Mouse (Mus musculus): ENCODE data around the gene Tgds.
"Not testable (repeated sequence)": the region's sequence is repeated elsewhere in the genome, so short reads cannot be mapped to it uniquely, and the experiment has no call there.

Tgds gene

GRCm38 (mm10) chr14:118132642-118132977 is at the start of gene Tgds:
Tgds (minus strand) TSS chr14:118132755.
- peak; percentile 89 to 93 for DNase-seq (ENCODE audit: low spot score in 2 of 2)

DNA sequence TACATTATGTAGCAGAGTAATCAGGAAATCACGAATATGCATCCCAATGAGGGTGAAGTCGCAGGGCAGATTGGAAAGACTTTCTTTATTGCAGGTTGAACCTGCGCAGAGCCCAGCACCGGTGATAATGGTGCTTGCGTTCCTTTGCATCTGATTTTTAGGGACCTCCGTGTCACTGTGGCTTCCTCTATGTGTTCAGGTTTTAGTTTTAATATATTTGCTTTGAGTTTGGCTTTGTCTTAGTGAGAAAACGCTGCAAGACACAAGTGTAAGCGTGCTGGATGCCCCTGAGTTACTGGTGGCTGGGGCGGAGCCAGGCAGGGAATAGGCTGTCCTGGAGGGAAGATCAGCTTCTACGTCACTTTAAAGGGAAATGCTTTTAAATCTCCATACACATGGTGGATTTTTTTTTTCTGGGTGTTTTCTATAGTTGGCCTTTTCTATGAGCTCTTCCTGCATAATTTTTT is 48.2 kb upstream of the Tgds start:
- DNase-seq (ENCODE audit: low spot score in 2 of 2): no peak

GRCm38 (mm10) chr14:118180117-118180557 is 47.6 kb upstream of the Tgds start:
- DNase-seq (ENCODE audit: low spot score in 2 of 2): peak; percentile 10 to 20

DNA sequence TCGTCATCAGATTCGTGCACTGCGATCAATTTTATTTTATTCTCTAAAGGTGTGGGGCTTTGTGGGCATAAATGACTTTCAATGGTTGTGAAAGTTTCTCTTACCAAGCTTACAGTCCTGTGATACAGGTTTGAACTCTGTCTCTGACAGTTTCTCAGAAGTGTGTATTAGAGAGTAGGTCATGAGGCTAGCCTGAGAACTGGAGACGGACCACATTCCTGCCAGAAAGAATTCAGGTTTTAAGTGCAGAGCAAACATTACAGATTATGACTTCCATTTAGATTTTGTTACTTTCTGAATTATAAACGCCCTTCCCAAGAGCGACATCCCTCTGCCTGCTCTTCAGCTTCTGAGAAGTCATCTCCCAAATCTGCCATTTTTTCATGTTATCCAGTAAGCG is 47.1 kb upstream of the Tgds start:
- DNase-seq (ENCODE audit: low spot score in 2 of 2): no peak

- no peak for DNase-seq (ENCODE audit: low spot score in 2 of 2)
Observed at GRCm38 (mm10) chr14:118179251-118179650, 46.7 kb upstream of the Tgds start.

DNA sequence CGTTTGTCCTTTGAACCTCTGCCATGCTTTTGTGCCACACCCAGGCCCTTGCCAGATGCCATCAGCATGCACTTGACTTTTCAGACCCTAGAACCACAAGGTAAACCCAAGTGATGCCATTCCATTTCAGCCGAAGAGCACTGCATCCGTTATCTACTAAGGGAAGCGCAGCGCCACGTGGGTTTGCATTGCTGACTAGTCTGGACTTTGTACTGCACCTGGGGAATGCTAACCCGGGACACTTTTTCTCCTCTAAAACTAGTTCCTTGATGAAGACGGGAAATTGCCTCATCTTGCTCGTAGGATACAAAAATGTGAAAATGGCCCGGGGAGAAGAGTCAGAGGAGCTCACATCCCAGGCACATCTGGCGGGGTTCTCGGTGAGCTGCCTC is 43.1 kb upstream of the Tgds start:
- no peak for DNase-seq (ENCODE audit: low spot score in 2 of 2)

GRCm38 (mm10) chr14:118175071-118175693 is 42.6 kb upstream of the Tgds start:
- DNase-seq (ENCODE audit: low spot score in 2 of 2): no peak

DNA sequence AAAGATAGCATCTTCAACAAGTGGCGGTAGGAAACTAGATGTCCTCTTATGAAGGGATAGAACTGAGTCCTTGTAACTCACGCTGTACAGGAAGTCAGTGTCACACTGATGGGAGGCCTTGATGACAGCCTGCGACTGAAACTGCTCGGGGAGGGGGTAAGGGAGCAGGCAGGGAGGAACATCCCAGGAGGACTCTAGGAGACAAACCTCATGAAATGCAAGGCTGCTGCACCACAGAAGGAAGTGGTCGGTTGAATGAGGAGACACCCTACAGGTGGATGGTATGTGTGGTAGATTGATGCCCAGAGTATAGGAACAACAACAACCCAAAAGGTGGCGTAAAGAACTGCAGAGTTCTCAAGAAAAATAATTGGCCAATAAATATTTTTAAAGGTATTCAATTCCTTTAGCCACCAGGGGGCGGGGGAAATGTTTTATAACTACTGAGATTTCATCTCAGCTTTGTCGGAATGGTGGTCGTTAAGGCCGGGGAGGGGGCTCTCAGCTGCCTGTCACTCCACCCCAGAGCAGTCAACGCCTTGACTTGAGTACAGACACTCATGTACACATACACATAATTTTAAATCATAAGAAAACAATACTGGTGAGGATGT is 41.1 kb upstream of the Tgds start:
- no peak for DNase-seq (ENCODE audit: low spot score in 2 of 2)

DNA sequence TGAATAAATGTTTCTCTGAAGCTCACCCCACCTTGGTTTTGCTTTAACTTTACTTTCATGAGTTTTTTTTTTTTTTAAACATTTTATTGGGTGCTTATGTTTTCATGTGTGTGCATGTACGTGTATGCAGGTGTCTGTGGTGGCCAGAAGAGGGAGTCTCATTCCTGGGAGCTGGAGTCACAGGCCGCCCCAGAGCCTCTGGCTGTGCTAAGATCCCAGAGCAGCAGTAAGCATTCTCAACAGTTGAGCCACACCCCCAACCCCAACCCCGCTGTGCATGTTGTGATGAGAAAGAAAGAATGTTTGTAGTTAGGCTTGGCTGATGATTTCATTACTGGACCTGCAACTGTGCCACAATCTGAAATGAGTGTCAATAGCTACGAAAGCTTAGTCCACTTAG is 36.2 kb upstream of the Tgds start:
- DNase-seq (ENCODE audit: low spot score in 2 of 2): no peak

- DNase-seq (ENCODE audit: low spot score in 2 of 2): no peak
Observed at GRCm38 (mm10) chr14:118162640-118163039, 30.1 kb upstream of the Tgds start.

GRCm38 (mm10) chr14:118161751-118162150 is 29.2 kb upstream of the Tgds start:
- DNase-seq (ENCODE audit: low spot score in 2 of 2): no peak

- peak; percentile 20 to 37 for DNase-seq (ENCODE audit: low spot score in 2 of 2)
Observed at GRCm38 (mm10) chr14:118157146-118157545, 24.6 kb upstream of the Tgds start.

DNA sequence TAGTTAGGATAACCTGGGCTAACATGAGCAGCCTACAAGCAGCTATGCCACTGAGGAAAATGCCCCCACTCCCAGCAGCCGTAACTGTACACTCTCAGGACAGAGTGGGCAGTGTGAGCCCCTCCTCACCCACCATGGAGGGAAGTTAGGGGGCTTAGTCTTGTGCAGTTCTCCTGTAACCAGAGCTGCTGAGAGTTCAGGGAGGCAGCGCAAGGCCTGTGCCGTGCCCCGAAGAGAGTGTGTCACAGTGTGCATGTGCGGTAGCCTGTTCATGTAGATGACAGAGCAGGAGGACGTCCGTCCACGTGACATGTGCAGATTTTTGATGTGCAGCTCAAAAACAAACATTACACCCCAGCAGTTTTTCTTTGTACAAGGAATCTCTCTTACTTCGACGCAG is 24.2 kb upstream of the Tgds start:
- DNase-seq (ENCODE audit: low spot score in 2 of 2): no peak

DNA sequence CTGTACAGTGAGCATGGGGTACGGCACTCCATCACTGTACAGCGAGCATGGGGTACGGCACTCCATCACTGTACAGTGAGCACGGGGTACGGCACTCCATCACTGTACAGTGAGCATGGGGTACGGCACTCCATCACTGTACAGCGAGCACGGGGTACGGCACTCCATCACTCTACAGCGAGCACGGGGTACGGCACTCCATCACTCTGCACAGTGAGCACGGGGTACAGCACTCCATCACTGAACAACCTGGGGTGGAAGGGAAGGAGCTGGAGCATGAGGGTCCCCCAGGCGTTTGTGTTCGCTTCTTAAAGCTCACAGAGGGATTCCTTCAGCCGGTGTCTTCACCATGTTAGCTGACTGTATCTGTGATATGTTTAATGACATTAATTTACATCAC is 23.5 kb upstream of the Tgds start:
- DNase-seq (ENCODE audit: low spot score in 2 of 2): not testable (repeated sequence)

DNA sequence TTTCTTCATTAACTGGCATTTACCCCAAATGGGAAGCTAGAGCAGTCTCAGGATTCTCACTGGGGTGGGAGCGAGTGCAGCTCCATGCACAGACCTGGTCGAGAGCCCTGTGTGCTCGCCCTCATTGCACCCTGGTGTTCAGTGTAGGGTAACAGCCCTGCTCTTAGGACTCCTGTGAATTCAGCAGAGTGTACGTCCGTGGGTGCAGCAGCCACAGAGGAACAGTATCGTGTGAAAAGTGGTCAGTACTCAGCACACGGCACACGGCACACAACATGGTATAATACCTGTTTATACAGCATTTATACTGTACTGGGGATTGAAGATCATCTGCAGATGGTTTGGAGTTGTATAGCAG is 19.7 kb upstream of the Tgds start:
- no peak for DNase-seq (ENCODE audit: low spot score in 2 of 2)

GRCm38 (mm10) chr14:118151651-118152293 is 19.2 kb upstream of the Tgds start:
- DNase-seq (ENCODE audit: low spot score in 2 of 2): no peak

DNA sequence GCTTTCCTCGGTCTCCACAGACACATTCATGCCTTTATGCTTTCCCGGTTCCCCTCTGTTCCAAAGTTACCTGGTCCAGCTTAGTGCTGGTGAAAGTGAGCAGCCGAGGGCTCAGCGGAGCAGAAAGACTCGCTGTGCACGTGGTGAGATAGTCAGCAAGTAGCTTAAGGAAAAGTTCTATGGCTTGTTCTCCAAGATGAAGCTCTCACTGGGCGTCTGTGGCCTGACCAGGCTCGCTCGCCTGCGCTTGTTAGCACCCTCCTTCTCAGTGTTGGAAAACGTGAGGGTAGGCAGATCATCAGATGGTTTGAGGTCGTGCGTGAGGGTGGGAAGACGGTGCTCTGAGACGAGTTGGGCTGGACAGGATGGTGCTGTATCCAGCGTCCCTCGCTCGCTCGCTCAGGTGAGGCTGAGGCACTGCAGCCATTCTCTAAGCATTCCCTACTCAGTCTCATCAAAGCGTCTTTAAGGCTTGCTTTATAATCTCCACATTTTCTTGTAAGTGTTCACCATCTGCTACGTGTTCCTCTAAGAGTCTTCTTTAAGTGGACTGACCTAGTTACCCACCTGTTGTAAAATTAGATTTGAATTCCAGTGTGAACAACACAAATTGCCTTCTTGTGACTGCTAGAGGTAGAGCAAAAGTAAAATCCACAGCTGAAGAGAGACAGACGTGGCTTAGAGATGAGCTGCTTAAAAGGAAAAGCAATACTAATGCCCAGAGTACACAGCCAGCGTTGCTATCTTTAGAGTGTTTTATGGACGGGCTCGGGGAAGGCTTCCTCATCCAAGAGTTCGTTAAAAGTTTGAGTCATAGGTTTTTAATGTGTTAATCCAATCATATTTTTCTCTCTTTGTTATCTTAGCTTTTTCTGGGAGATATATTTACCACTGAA is 18.3 kb upstream of the Tgds start:
- no peak for DNase-seq (ENCODE audit: low spot score in 2 of 2)

GRCm38 (mm10) chr14:118148554-118148953 is 16.0 kb upstream of the Tgds start:
- no peak for DNase-seq (ENCODE audit: low spot score in 2 of 2)

DNA sequence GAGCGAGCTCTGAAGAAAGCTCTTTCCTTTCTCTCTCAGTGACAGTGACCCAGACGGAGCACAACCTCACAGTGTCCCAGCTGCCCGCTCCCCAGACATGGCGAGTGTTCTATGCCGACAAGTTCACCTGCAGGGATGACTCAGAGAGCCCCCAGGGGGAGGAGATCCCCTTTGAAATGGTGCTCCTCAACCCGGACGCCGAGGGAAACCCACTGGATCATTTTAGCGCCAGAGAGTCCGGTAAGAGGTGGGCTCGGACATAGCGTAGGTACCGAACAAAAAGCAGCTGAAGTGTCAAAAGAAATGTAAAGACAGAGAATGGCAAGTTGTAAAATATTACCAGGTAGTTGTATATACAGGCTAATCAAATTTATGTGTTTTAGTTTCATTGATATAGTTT is 15.5 kb upstream of the Tgds start:
- no peak for DNase-seq (ENCODE audit: low spot score in 2 of 2)

GRCm38 (mm10) chr14:118142283-118142682 is 9.7 kb upstream of the Tgds start:
- DNase-seq (ENCODE audit: low spot score in 2 of 2): no peak

GRCm38 (mm10) chr14:118137487-118137886 is 4.9 kb upstream of the Tgds start:
- no peak for DNase-seq (ENCODE audit: low spot score in 2 of 2)

DNA sequence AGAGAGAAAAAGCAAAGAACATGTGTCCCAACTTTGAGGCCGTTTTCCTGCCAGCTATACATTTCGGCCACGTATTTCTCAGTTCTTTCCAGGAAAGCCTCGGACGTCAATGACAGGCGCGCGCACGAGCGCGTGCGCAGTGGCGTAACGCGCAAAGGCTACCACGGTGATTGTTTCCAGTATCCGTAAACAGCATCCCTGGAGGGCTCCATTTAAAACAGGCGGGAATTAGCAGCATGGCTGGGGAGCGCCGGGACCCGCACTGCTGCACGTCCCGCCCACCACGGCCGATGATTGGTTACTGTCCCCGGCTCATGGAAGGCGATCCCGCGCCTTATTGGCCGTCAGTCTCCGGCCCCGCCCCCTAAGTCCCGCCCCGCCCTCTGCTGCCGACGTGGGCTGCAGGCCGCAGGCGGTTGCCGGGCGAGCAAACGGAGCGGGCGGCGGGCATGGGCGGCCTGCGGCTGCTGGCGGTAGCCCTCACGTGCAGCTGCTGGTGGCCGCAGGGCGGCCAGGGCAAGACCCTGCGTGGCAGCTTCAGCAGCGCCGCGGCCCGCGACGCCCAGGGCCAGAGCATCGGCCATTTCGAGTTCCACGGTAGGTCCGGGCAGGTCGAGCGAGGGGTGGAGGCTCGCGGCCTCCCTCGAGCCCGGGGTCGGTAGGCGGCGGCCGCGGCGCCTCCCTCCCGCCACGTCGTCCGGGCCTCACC is 4.3 kb upstream of the Tgds start, which contains the start of gene Gpr180:
Gene Gpr180 (plus strand): TSS at position 415 of the 709 bp plus-strand sequence.
- DNase-seq (ENCODE audit: low spot score in 2 of 2): peak; percentile 89

Measured in spleen, postnatal 14 days (tissue).